Mouse (Mus musculus): ENCODE results near the gene Zfp398. TPM values are rescaled to one million over a fixed set of nuclear protein-coding genes. Genes with fewer than 3 reads are reported as not detected.
A peak's percentile ranks its signal among the peaks of the same experiment; 100 is the strongest.

The Zfp398 gene
- total and polyA plus RNA-seq, 3 experiments: 1.5 to 4.6 (median 2.2) TPM

- peaks cover 10 to 39% of the 10 kb centered on the region in 2 experiments; a peak in 3 of 4 replicates for H3K4me1 ChIP-seq (ENCODE audit: control insufficient read depth in 1 of 2, insufficient read depth in 2 of 2)
- peak overlapping the region; percentile 62 for H3K4me2 ChIP-seq (ENCODE audit: insufficient read depth, low read depth, poor library complexity, severe bottlenecking)
- dilution Hi-C loops (cut with MboI; ENCODE audit: extremely low pct_ligation_motif_present, extremely low pct_unique_long_range_greater_than_20kb, low sequenced_read_pairs): no loop called here
- H3K27me3 ChIP-seq (replicated peaks): no peaks in the 10 kb centered on the region
- TF ChIP-seq USF1 (IDR thresholded peaks at IDR 0.05; ENCODE audit: low read depth, low read length): no peak
- TF ChIP-seq TCF12 (IDR thresholded peaks at IDR 0.05; ENCODE audit: low read depth, low read length): peak; percentile 51
- no peak for TF ChIP-seq SIN3A (IDR thresholded peaks at IDR 0.05; ENCODE audit: low read length)
- TF ChIP-seq MAFK (IDR thresholded peaks at IDR 0.05; ENCODE audit: insufficient replicate concordance, low read length): peak; percentile 97
- TF ChIP-seq ZKSCAN1 (IDR thresholded peaks at IDR 0.05; ENCODE audit: borderline replicate concordance, low read depth, low read length): no peak
- TF ChIP-seq KAT2A (IDR thresholded peaks at IDR 0.05; ENCODE audit: insufficient replicate concordance, low read length): 0 out of 2 replicates have a peak, but pooled peaks have one; percentile 17
- peak; percentile 88 for TF ChIP-seq POLR2A (IDR thresholded peaks at IDR 0.05; ENCODE audit: low read depth, low read length)
- TF ChIP-seq SMC3 (IDR thresholded peaks at IDR 0.05; ENCODE audit: low read depth, low read length): no peak
- peak; percentile 70 for TF ChIP-seq HCFC1 (IDR thresholded peaks at IDR 0.05; ENCODE audit: low read depth, low read length)
- no peak for TF ChIP-seq CHD2 (IDR thresholded peaks at IDR 0.05; ENCODE audit: low read length)
- TF ChIP-seq UBTF (IDR thresholded peaks at IDR 0.05; ENCODE audit: low read depth, low read length): no peak
- TF ChIP-seq TBP (conservative IDR thresholded peaks at IDR 0.05; ENCODE audit: low read depth, low read length): peak; percentile 100
- TF ChIP-seq MYC (IDR thresholded peaks at IDR 0.05; ENCODE audit: low read depth, low read length): peak; percentile 89
- TF ChIP-seq IRF4 (IDR thresholded peaks at IDR 0.05; ENCODE audit: low read depth, low read length): no peak
- no peak; the same call in 1 of the 2 replicates for TF ChIP-seq ETS1 (conservative IDR thresholded peaks at IDR 0.05; ENCODE audit: low read depth, low read length)
- peak; percentile 64 for TF ChIP-seq NRF1 (IDR thresholded peaks at IDR 0.05; ENCODE audit: low read depth, low read length)
- TF ChIP-seq MAZ (IDR thresholded peaks at IDR 0.05; ENCODE audit: low read depth, low read length): no peak
- TF ChIP-seq EP300 (IDR thresholded peaks at IDR 0.05; ENCODE audit: low read length): no peak
- 0 out of 2 replicates have a peak, but pooled peaks have one; percentile 42 for TF ChIP-seq POLR2AphosphoS2 (IDR thresholded peaks at IDR 0.05; ENCODE audit: low read depth, low read length)
- no peak for TF ChIP-seq USF2 (conservative IDR thresholded peaks at IDR 0.05; ENCODE audit: low read depth, low read length)
- TF ChIP-seq GABPA (IDR thresholded peaks at IDR 0.05; ENCODE audit: insufficient replicate concordance, low read depth, low read length): no peak
- no peak for TF ChIP-seq MEF2A (IDR thresholded peaks at IDR 0.05; ENCODE audit: borderline replicate concordance, low read depth, low read length)
- TF ChIP-seq RCOR1 (conservative IDR thresholded peaks at IDR 0.05; ENCODE audit: low read depth, low read length): no peak
- TF ChIP-seq BHLHE40 (IDR thresholded peaks at IDR 0.05; ENCODE audit: low read depth, low read length): no peak
- no peak for TF ChIP-seq CHD1 (IDR thresholded peaks at IDR 0.05; ENCODE audit: low read depth, low read length)
- peak; percentile 83 for TF ChIP-seq NELFE (IDR thresholded peaks at IDR 0.05; ENCODE audit: low read depth, low read length)
- TF ChIP-seq ZMIZ1 (IDR thresholded peaks at IDR 0.05; ENCODE audit: low read depth, low read length): peak; percentile 99
- peak; percentile 94 for TF ChIP-seq ELF1 (IDR thresholded peaks at IDR 0.05; ENCODE audit: low read depth, low read length)
- no peak for TF ChIP-seq ZNF384 (IDR thresholded peaks at IDR 0.05; ENCODE audit: low read depth, low read length)
- peak; percentile 76; the same call in 1 of the 2 replicates for TF ChIP-seq MXI1 (IDR thresholded peaks at IDR 0.05; ENCODE audit: low read depth, low read length)
- peak; percentile 22; the same call in 1 of the 2 replicates for TF ChIP-seq JUN (IDR thresholded peaks at IDR 0.05; ENCODE audit: insufficient read depth, low read depth, low read length)
- TF ChIP-seq MAX (IDR thresholded peaks at IDR 0.05; ENCODE audit: low read length): peak; percentile 88
- TF ChIP-seq JUND (conservative IDR thresholded peaks at IDR 0.05; ENCODE audit: low read depth, low read length): peak; percentile 75
- no peak for TF ChIP-seq CTCF (conservative IDR thresholded peaks at IDR 0.05 in 1 of 2, IDR thresholded peaks at IDR 0.05 in 1 of 2; ENCODE audit: low read depth in 2 of 2, low read length in 2 of 2)
- TF ChIP-seq PAX5 (IDR thresholded peaks at IDR 0.05; ENCODE audit: low read length): no peak
- TF ChIP-seq ZC3H11A (IDR thresholded peaks at IDR 0.05; ENCODE audit: low read depth, low read length): no peak
- no peak for TF ChIP-seq RAD21 (IDR thresholded peaks at IDR 0.05; ENCODE audit: low read depth, low read length)
- TF ChIP-seq E2F4 (IDR thresholded peaks at IDR 0.05; ENCODE audit: insufficient replicate concordance, low read depth, low read length): peak; percentile 76; the same call in 1 of the 2 replicates
- H3K4me3 ChIP-seq (replicated peaks in 1 of 3; ENCODE audit: low read depth in 2 of 3, low read length in 2 of 3, poor library complexity in 1 of 3): peak overlapping the region; percentile 51 to 59 (median 58)
- peak; percentile 84 for DNase-seq (ENCODE audit: extremely low read depth)
- no peaks in the 10 kb centered on the region for H3K79me2 ChIP-seq (replicated peaks; ENCODE audit: control insufficient read depth, extremely low read depth, insufficient read depth, poor library complexity, severe bottlenecking)
- H3K9ac ChIP-seq (ENCODE audit: insufficient read depth, low read depth): peak overlapping the region; percentile 96
- H3K36me3 ChIP-seq (replicated peaks in 1 of 2; ENCODE audit: control insufficient read depth in 1 of 2, insufficient read depth in 1 of 2, low read length in 1 of 2): peaks cover 0 to 8% of the 10 kb centered on the region in 2 experiments
- no peaks in the 10 kb centered on the region for H3K9me3 ChIP-seq (replicated peaks; ENCODE audit: low read length)
- peak overlapping the region; percentile 95 for H3K27ac ChIP-seq (ENCODE audit: insufficient read depth, low read depth)
- in situ Hi-C loops (cut with MboI; ENCODE audit: low pct_ligation_motif_present, low pct_unique_long_range_greater_than_20kb, low sequenced_read_pairs): no loop called here
Measured at GRCm38 (mm10) chr6:47787941-47788736, 47.3 kb upstream of the Zfp398 start.

Measured in CH12.LX (cell line).